Mouse (Mus musculus): ENCODE measurements at regions not wholly inside any gene's neighbourhood (a gene's known extent, or its start where the extent isn't known, plus 50 kb on each side); places are given as distances from the start of the nearest gene placed in this dataset.

GRCm38 (mm10) chr2:133362693-133363443, 189.1 kb upstream of the Bmp2 start:
- DNase-seq (ENCODE audit: low spot score in 2 of 2), result no peak

GRCm38 (mm10) chr2:133371490-133372215, 180.3 kb upstream of the Bmp2 start:
- DNase-seq (ENCODE audit: low spot score in 2 of 2), result no peak

DNA sequence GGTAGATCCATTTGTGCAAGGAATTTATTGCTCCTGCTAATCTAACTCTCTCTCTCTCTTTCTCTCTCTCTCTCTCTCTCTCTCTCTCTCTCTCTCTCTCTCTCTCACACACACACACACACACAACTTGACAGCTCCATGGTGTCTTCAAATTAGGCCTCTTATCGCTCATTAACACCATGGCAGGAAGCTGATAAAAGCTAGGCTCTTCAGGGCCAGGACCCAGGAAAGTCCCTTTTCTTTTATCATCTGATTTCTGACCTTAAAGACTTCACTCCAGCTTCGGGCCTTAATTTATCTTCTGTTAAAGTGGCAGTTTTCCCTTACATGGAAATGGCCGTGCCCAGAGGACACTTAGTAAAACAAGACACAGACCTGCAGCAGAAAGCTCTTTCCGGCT, 178.4 kb upstream of the Bmp2 start:
- DNase-seq (ENCODE audit: low spot score in 2 of 2), result no peak

GRCm38 (mm10) chr2:133381054-133381453, 170.9 kb upstream of the Bmp2 start:
- DNase-seq (ENCODE audit: low spot score in 2 of 2), result no peak

DNA sequence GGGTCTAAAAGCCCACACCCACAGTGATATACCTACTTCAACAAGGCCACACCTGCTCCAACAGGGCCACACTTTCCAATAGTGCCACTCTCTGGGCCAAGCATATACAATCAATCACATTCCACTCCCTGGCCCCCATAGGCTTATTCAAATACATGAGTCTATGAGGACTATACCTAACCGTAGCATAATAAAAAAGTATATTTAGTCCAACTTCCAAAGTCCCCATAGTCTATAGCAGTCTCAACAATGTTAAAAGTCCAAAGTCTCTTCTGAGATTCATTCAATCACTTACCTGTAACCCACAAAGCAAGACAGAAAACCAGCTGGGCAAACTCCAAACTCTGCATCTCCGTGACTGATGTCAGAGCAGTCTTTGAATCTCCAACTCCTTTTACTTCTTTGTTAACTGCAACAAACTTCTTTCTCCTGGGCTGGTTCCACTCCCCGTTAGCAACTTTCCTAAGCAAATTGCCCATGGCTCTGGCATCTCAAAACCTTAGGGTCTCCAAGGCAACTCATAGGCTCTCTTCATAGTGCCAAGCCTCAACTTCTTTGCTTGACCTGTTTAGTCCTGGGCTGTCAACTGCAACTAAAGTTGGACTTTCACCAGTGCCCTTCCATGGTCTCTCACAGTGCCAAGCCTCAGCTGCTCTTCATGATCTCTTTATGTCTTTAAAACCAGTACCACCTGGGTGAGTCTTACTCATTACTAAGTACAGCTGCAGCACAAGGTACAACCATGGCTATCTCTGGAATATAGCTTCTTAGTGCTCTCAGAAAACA, 168.6 kb upstream of the Bmp2 start:
- no peak for DNase-seq (ENCODE audit: low spot score in 2 of 2)

GRCm38 (mm10) chr2:133385297-133385696, 166.7 kb upstream of the Bmp2 start:
- no peak for DNase-seq (ENCODE audit: low spot score in 2 of 2)

DNA sequence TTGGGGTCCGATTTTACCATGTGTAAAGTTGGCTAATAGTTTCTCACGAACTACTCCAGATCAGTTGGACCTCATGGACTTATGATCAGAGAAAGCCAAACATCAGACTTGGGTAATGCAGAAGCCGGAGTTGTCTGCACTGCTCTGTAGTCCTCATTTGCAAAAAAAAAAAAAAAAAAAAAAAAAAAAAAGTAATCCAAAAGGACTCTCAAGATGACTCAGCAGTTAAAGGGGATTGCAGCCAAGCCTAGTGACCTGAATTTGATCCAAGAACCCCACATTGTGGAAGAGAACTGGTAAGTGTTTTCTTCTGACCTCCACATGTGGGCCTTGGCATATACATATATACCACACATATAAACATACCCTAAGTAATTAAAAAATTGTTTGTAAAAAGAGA, 164.6 kb upstream of the Bmp2 start:
- DNase-seq (ENCODE audit: low spot score in 2 of 2), result no peak

GRCm38 (mm10) chr2:133392298-133392697, 159.7 kb upstream of the Bmp2 start:
- no peak for DNase-seq (ENCODE audit: low spot score in 2 of 2)

DNA sequence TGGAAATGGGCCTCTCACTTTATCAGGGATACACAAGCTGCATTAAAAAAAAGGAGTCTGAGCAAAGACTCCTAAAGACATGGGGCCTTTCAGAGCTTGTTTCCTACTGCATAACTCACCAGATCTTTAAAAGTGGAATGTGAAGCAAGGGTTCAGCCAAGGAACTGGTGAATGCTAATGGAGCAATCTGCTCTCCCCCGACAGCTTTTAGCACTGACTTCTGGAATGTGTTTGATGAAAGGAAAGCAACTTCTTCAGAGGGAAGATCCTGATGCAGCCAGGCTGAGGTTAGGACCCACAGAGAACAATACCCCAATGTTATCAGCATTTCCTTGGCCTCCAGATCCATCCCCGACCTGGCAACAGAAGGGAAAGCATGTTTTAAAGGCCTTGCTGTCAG, 154.4 kb upstream of the Bmp2 start:
- DNase-seq (ENCODE audit: low spot score in 2 of 2), result no peak

DNA sequence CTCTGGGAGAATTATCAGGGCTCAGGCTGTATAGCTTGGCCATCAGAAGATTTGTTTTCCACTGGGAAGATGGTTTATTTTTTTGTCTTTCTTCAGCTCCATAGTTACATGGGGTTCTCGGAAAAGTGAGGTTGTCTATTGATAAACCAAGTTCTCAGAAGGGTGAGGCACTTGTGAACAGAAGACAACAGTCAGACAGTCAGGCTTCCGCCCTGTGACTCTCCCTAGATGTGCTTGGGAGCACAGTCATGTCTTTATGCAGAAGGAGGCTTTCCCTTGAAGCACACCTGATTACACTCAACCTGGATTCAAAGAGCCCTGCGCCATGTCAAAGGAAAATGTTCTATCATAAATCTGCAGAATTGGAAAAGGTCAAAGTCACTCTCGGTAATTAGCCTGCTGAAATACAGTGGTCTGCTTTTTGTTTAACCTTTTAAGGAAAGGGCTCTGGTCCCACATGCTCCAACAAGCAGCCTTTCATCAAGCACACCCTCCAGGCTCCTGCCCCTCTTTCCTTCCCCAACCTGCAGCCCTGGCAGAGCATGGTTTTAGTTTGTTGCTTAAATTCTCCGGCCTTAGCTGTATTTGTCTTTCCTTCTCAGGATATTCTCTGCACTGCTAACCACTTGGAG, 152.8 kb upstream of the Bmp2 start:
- no peak for DNase-seq (ENCODE audit: low spot score in 2 of 2)

DNA sequence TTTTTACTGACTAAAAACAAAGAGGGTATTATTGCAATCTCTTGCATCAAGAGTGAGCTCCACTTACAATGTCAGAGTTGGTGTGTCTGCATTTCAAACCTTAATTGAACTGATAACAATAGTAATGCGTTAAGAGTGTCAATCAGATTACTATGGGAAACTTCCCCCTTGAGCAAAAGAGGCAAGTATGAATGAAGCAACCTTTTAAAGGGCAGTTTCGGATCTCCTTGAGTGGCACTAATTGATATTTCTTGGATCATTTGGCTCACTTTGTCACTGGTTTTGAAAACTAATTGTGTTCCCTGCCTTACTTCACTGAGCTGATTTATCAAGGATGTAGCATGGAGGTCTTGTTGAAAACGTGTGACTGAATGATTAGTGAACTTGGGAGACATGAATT, 151.0 kb upstream of the Bmp2 start:
- DNase-seq (ENCODE audit: low spot score in 2 of 2), result no peak

GRCm38 (mm10) chr2:133416990-133417581, 134.9 kb upstream of the Bmp2 start:
- no peak for DNase-seq (ENCODE audit: low spot score in 2 of 2)

- no peak for DNase-seq (ENCODE audit: low spot score in 2 of 2)
Measured at GRCm38 (mm10) chr2:133419686-133420303, 132.2 kb upstream of the Bmp2 start.

DNA sequence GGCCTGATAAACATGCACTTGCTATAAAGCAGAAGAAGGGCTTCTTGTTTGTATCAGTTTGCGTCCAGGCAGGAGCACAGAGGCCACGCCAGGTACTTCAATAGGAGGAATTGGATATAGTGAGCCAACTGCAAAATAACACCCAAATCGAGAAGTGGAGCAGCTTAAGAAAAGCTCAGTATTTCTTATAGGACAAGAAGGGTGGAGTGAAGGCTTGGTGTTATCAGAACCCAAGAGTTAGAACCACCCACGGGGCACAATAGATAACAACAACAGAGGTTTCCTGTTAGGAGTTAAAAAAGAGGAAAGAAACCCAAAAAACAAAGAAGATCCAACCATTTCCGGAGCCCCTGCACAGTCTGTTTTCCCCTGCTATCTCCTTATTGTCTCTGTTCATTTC, 126.4 kb upstream of the Bmp2 start:
- DNase-seq (ENCODE audit: low spot score in 2 of 2), result no peak

DNA sequence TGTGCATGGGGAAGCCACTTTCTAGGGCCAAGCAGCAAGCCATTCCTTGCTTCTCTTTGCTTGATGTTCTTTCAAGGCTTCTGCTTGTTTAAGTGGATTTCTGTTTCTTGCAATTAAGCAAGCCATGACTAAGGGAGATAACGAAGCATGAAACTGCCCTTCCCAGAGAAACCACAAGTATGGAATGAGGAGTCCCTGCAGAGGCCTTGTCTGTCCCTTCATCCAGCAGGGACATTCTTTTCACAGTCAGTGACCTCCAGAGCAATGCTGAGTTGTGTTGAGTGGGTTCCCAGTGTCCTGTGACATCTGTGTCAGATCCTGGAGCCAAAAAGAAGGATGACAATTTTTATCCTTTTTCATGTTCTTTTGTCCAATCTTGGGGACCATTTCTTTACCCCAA, 124.9 kb upstream of the Bmp2 start:
- DNase-seq (ENCODE audit: low spot score in 2 of 2), result no peak

GRCm38 (mm10) chr2:133429369-133430062, 122.4 kb upstream of the Bmp2 start:
- no peak for DNase-seq (ENCODE audit: low spot score in 2 of 2)

- peak in 1 of 2 experiments; percentile 20 for DNase-seq (ENCODE audit: low spot score in 2 of 2)
Measured at GRCm38 (mm10) chr2:133430741-133431438, 121.1 kb upstream of the Bmp2 start.

DNA sequence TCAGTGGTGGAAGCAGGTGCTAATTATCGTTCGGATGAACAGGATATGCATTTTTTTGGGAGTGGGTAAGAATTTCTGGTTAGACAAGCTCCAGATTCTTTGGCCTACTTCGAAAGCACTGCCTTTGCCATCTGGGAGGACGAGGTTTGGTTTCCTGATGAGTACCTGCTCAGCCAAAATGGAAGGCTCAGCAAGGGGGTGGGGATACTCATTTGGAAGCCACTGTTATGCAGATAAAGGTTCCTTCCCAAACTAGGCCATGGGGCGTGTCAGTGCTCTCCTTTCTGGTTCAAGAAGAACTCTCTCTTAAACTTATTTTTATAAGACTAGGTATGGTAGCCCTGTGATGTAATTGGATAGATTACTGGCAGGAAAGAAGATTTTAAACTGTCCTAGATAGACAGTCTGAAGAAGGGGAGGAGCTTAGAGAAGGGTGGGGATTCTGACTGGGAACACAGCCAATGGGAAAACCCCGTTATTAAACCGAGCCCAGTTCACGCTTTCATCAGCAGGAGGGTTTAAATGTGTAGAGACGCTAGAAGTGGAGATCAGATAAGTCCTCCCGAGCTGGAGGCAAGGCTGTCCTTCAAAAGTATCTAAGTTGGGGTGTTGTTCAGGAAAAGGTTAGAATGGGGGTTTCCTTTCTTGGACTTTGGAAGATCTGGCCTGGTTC, 119.7 kb upstream of the Bmp2 start:
- no peak for DNase-seq (ENCODE audit: low spot score in 2 of 2)

Data from spleen, postnatal 4 days (tissue).